Mouse (Mus musculus) E14TG2a.4 (cell line): Measurements from ENCODE around the gene Fbxo30.

Experiments
- H3K27me3 ChIP-seq: 2 replicates; pipeline ENCODE4 v1.6.1; 2014; ENCODE audit warnings: low read length, control low read depth; ENCODE audit not compliant: insufficient read depth
- H3K36me3 ChIP-seq: 2 replicates; pipeline ENCODE4 v1.6.1; 2014; ENCODE audit warnings: low read length, control low read depth; ENCODE audit not compliant: insufficient read depth
- H3K4me1 ChIP-seq: replicated peaks from 2 replicates; pipeline ENCODE4 v1.6.1; 2014; ENCODE audit warnings: low read depth, low read length, control low read depth
- H3K4me3 ChIP-seq: replicated peaks from 2 replicates; pipeline ENCODE4 v1.5.1; 2014; ENCODE audit warnings: mild to moderate bottlenecking, low read length
- H3K9me3 ChIP-seq: 2 replicates; pipeline ENCODE4 v1.6.1; 2014; ENCODE audit warnings: low read length, control low read depth
- CTCF ChIP-seq: conservative IDR thresholded peaks from 2 replicates; pipeline ENCODE4 v1.5.1; 2014; ENCODE audit warnings: low read length
- NANOG ChIP-seq: IDR thresholded peaks from 2 replicates; pipeline ENCODE4 v1.6.1; 2014; ENCODE audit warnings: borderline replicate concordance, low read length, mixed read lengths
- POU5F1 ChIP-seq: IDR thresholded peaks from 2 replicates; pipeline ENCODE4 v1.6.1; 2014; ENCODE audit warnings: low read length, borderline replicate concordance

The Fbxo30 gene

DNA sequence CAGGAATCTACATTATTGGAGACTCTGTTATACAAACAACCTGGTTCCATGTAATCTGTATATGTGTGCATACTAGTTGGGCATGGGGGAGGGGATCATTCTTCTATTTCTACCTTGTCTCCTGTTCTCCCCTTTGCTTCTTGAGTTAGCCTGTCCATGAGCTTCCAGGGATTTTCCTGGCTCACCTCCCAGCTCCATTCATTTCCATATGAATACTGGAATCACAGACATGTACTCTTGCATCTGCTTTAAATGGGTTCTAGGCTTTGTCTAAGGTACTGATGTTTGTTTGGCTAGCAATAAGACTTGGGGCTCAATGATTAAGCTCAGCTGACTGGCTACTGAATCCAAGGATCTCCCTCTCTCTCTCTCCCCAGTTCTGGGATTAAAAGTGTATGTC lies 12.0 kb upstream of the Fbxo30 start:
- H3K27me3 ChIP-seq, result no peaks in the 10 kb centered on the region
- H3K9me3 ChIP-seq, result peaks cover 14% of the 10 kb centered on the region
- TF ChIP-seq CTCF (no peak), NANOG (no peak), POU5F1 (no peak)
- H3K4me3 ChIP-seq, result no peak overlapping the region
- peaks cover 12% of the 10 kb centered on the region for H3K4me1 ChIP-seq
- H3K36me3 ChIP-seq, result no peaks in the 10 kb centered on the region

DNA sequence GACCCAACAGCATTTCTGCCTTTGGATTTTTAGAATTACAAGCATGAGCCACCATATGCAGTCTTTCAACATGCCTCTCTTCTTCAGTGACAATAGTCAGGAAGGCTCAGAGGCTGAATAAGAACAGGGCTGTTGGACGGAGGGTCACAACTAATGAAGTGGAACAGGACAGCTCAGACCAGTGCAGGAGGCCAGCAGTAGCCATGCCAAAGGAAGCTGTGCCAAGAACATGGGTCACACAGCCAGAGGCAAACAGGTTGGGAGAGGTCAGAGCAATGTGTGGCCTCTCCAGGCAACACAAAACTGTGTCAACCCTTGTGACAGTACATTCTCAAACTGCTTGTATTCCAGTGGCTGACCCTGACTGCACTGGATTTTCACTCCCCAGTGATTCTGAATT lies 6.7 kb upstream of the Fbxo30 start:
- no peak overlapping the region for H3K4me3 ChIP-seq
- H3K9me3 ChIP-seq, result peaks cover 8% of the 10 kb centered on the region
- no peaks in the 10 kb centered on the region for H3K27me3 ChIP-seq
- H3K36me3 ChIP-seq, result no peaks in the 10 kb centered on the region
- peaks cover 4% of the 10 kb centered on the region for H3K4me1 ChIP-seq
- TF ChIP-seq NANOG (no peak), CTCF (no peak), POU5F1 (no peak)

DNA sequence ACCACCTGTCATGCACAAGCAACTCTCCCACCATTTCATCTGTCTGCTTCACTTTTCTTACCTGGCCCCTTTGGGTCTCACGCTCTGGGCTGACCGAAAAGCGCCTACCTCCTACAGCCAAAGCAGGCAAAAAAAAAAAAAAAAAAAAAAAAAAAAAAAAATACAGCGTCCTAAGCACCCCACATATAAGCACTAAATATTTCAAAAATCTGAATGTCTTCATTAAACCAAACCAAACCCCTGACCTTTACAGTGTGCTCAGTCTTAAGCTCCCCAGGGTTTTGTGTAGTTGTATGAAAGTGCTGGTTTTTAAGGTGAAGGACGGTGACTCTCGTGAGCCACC lies 924 bp upstream of the Fbxo30 start:
- H3K4me1 ChIP-seq, result peaks cover 32% of the 10 kb centered on the region
- no peaks in the 10 kb centered on the region for H3K27me3 ChIP-seq
- TF ChIP-seq CTCF (no peak), NANOG (no peak), POU5F1 (no peak)
- peak overlapping the region; percentile 91 for H3K4me3 ChIP-seq
- H3K9me3 ChIP-seq, result no peaks in the 10 kb centered on the region
- no peaks in the 10 kb centered on the region for H3K36me3 ChIP-seq

DNA sequence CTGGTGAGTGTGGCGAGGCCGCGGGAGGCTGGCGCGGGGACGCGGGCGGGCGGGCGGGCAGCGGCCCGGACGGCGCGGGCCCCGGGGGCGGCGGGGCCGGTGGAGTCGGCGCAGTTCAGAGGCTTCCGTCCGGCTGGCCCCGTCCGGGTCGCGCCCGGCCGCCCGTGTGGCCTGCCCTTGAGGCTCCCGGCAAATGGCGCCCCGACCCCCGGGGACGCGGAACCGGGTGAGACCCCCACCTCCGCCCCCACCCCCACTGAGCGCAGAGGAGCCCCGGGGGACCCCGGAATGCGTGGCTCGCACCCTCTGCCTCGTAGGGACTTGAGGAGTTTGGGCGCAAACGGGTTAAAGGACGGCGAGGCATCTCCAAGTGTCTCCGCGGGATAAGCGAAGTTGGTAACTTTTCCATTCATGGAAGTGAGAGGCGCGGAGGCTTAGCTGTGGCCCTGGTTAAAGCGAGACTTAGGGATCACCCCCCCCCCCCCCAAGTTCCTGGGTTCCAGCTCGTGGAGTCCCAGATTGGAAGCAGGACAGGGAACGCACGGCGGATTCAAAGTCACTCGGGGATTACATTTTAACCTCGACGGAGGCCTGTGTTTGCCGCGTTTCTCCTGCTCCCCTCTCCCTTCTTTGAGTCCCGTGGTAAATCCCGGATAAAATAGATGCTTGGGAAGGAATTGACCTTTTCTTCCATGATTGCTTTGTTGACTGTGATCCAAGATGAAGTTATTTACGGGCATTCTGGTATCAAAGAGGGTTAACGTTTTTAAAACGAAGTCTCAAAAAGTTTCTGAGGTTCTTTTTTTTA lies 572 bp downstream of the Fbxo30 start:
- TF ChIP-seq CTCF (no peak), POU5F1 (no peak)
- Histone ChIP-seq H3K4me3 (peak overlapping the region; percentile 91), H3K27me3 (no peaks in the 10 kb centered on the region), H3K4me1 (peaks cover 34% of the 10 kb centered on the region), H3K36me3 (no peaks in the 10 kb centered on the region), H3K9me3 (no peaks in the 10 kb centered on the region)

DNA sequence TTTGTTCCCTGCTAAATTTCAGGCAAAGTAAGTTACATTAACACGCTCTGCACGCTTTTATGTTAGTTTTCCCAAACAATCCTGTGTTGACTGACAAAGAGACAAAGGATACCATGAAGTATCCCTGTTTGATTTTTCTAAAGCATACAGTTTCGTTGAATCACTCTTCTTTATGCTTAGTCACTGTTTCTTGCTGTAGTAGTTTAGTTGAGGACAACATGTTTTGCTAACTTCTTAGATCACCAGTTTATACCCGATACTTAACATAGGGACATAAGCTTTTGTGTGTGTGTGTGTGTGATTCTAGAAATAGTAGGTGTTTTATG lies 1.1 kb downstream of the Fbxo30 start:
- no peak for TF ChIP-seq POU5F1
- no peak for TF ChIP-seq CTCF
- TF ChIP-seq NANOG, result no peak
- Histone ChIP-seq H3K9me3 (no peaks in the 10 kb centered on the region), H3K36me3 (no peaks in the 10 kb centered on the region), H3K27me3 (no peaks in the 10 kb centered on the region), H3K4me1 (peaks cover 34% of the 10 kb centered on the region), H3K4me3 (peak overlapping the region; percentile 91)

DNA sequence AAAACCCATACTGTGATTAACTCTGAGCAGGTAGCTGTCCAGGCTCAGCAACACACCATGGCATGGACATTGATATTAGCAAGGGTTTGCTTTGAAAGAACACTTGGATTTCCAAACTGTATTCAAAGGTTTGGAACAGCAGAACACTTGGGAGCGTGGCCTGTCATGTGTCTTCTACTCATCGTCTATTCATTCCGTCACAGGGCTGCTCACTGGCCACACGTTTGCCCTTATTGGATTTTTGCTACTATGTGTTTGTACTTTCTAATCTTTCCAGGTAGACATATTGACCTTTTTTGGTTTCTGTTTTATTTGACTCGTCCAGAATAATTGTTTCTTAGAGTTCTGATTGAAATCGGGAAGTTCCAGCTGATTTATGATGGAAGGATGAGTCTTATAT lies 17.3 kb downstream of the Fbxo30 start:
- Histone ChIP-seq H3K4me3 (no peak overlapping the region), H3K4me1 (peaks cover 7% of the 10 kb centered on the region)

DNA sequence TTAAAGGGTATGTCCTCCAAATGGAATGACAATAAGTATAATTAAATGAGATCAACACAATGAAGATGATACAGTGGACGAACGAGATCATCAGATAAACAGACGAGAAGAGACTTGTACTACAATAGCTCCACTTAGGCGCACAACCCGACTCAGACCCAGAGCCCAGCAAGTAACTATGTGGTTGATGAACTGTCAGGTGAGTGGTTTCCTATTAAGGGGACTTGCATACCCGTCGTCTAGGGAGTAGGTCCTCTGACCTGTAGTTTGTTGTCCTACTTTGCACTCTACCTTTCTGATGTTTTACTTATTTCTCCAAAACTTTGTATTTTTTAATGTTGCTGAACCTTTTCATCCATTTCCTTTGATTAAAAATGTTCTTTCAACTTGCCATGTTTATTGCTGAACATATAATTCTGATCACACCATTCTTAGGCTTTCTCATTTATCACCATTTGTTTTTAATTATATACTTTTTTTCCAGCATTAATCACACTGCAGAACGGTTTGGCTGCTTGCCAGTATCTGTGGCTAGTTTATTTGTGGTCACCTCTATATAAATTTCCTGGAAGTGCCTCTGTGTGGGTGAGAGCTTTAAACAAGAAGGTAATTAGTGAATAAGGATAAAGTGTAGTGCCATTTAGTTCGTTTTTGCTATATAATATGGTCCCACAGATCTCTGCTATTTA lies 24.4 kb downstream of the Fbxo30 start:
- TF ChIP-seq NANOG, result no peak
- TF ChIP-seq POU5F1, result no peak
- no peak for TF ChIP-seq CTCF
- Histone ChIP-seq H3K27me3 (no peaks in the 10 kb centered on the region), H3K9me3 (no peaks in the 10 kb centered on the region), H3K4me1 (peaks cover 3% of the 10 kb centered on the region; the same call in 1 of the 2 replicates), H3K36me3 (no peaks in the 10 kb centered on the region), H3K4me3 (no peak overlapping the region)

More for the DNA sequence above, 17.3 kb downstream of the Fbxo30 start:
- H3K36me3 ChIP-seq, result peaks cover 38% of the 10 kb centered on the region
- no peaks in the 10 kb centered on the region for H3K9me3 ChIP-seq
- H3K27me3 ChIP-seq, result no peaks in the 10 kb centered on the region
- no peak for TF ChIP-seq POU5F1
- no peak for TF ChIP-seq NANOG
- TF ChIP-seq CTCF, result no peak

DNA sequence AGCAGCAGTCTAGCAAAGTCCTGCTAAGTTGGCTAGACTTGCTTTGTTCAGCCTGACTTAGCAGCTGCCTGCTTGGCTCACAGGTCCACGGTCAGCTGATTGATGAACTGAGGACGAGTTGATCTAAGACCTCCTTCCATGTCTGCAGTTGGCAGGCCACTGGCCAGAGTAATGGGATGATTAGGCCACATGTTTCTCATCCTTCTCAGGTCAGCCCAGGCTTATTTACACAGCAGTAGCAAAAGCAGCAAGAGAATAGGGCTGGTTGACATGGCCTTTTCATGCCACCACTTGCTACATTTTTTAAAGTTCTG lies 24.9 kb downstream of the Fbxo30 start:
- TF ChIP-seq CTCF, result no peak
- Histone ChIP-seq H3K4me3 (no peak overlapping the region), H3K36me3 (no peaks in the 10 kb centered on the region), H3K9me3 (no peaks in the 10 kb centered on the region), H3K27me3 (no peaks in the 10 kb centered on the region), H3K4me1 (peaks cover 3% of the 10 kb centered on the region; the same call in 1 of the 2 replicates)

DNA sequence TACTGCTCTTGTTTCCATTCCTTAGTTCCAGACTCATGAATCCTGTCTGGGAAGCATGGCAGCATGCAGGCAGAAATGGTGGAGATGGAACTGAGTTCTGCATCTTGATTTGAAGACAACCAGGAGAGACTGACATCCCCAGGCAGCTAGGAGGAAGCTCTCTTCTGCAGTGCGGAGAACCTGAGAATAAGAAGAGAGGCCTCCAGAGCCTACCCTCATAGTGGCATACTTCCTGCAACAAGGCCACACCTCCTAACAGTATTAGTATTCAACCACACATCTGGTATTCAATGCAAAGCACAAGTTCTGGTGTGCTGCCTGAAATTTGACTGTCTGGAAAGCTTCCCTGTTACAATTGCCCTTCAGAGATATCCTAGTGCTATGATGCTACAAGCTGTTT lies 28.7 kb downstream of the Fbxo30 start:
- H3K36me3 ChIP-seq, result no peaks in the 10 kb centered on the region
- TF ChIP-seq POU5F1 (no peak), NANOG (no peak), CTCF (no peak)
- H3K9me3 ChIP-seq, result no peaks in the 10 kb centered on the region
- H3K27me3 ChIP-seq, result no peaks in the 10 kb centered on the region
- H3K4me3 ChIP-seq, result no peak overlapping the region
- no peaks in the 10 kb centered on the region for H3K4me1 ChIP-seq
